Mouse (Mus musculus) ZHBTc4 (cell line): ENCODE measurements around the gene Magi2.
"Not testable (repeated sequence)": the region's sequence is repeated elsewhere in the genome, so short reads cannot be mapped to it uniquely, and the experiment has no call there.

ENCODE experiments used
- DNase-seq: peaks from one replicate; pipeline ENCODE4 v3.0.0-alpha.2; 2011; ENCODE audit warnings: low read depth, low spot score

The Magi2 gene

GRCm38 (mm10) chr5:20508609-20509008 is 1281.8 kb downstream of the Magi2 start:
- DNase-seq = no peak

GRCm38 (mm10) chr5:20509606-20510005 is 1282.8 kb downstream of the Magi2 start:
- DNase-seq = peak; percentile 8

GRCm38 (mm10) chr5:20512377-20513126 is 1285.7 kb downstream of the Magi2 start:
- DNase-seq = no peak

- DNase-seq = no peak
Measured at GRCm38 (mm10) chr5:20521639-20522038, 1294.8 kb downstream of the Magi2 start.

GRCm38 (mm10) chr5:20522047-20522446 is 1295.2 kb downstream of the Magi2 start:
- DNase-seq = no peak

- DNase-seq = no peak
Measured at GRCm38 (mm10) chr5:20523776-20524175, 1296.9 kb downstream of the Magi2 start.

GRCm38 (mm10) chr5:20526588-20526987 is 1299.8 kb downstream of the Magi2 start:
- DNase-seq = not testable (repeated sequence)

- no peak for DNase-seq
Measured at GRCm38 (mm10) chr5:20536544-20536943, 1309.7 kb downstream of the Magi2 start.

GRCm38 (mm10) chr5:20537369-20538022 is 1310.7 kb downstream of the Magi2 start:
- no peak for DNase-seq

- no peak for DNase-seq
Measured at GRCm38 (mm10) chr5:20544374-20544773, 1317.5 kb downstream of the Magi2 start.

GRCm38 (mm10) chr5:20559378-20559777 is 1332.5 kb downstream of the Magi2 start:
- DNase-seq = no peak

GRCm38 (mm10) chr5:20559821-20560220 is 1333.0 kb downstream of the Magi2 start:
- no peak for DNase-seq

- peak; percentile 13 for DNase-seq
Measured at GRCm38 (mm10) chr5:20568421-20568820, 1341.6 kb downstream of the Magi2 start.

GRCm38 (mm10) chr5:20568966-20569365 is 1342.1 kb downstream of the Magi2 start:
- DNase-seq = no peak

GRCm38 (mm10) chr5:20574816-20575215 is 1348.0 kb downstream of the Magi2 start:
- no peak for DNase-seq

GRCm38 (mm10) chr5:20575798-20576197 is 1349.0 kb downstream of the Magi2 start:
- DNase-seq = no peak

GRCm38 (mm10) chr5:20576266-20576665 is 1349.4 kb downstream of the Magi2 start:
- no peak for DNase-seq

GRCm38 (mm10) chr5:20578666-20579065 is 1351.8 kb downstream of the Magi2 start:
- DNase-seq = no peak

GRCm38 (mm10) chr5:20580619-20581018 is 1353.8 kb downstream of the Magi2 start:
- DNase-seq = no peak

- no peak for DNase-seq
Measured at GRCm38 (mm10) chr5:20582995-20583435, 1356.2 kb downstream of the Magi2 start.

GRCm38 (mm10) chr5:20583639-20584038 is 1356.8 kb downstream of the Magi2 start:
- DNase-seq = no peak

GRCm38 (mm10) chr5:20584769-20585168 is 1357.9 kb downstream of the Magi2 start:
- DNase-seq = no peak

- no peak for DNase-seq
Measured at GRCm38 (mm10) chr5:20589731-20590130, 1362.9 kb downstream of the Magi2 start.
